Mouse (Mus musculus) T-helper 1 cell (primary cell): ENCODE data around the gene Nat8l.

Experiments
- in situ Hi-C: fragments of 300-600 bp; cut with MboI, MseI; formaldehyde crosslinking; loops from one replicate; pipeline ENCODE4 v1.15.1; 2025; ENCODE audit warnings: high pct_unique_total_duplicates

Gene Nat8l

GRCm38 (mm10) chr5:34002636-34003035, 6.9 kb downstream of the Nat8l start:
- in situ Hi-C loops, result no loop called here

GRCm38 (mm10) chr5:34004618-34005017, 8.8 kb downstream of the Nat8l start:
- in situ Hi-C loops, result no loop called here

GRCm38 (mm10) chr5:34006832-34007231, 11.0 kb downstream of the Nat8l start:
- in situ Hi-C loops, result no loop called here

- in situ Hi-C loops, result no loop called here
Measured at GRCm38 (mm10) chr5:34007392-34007941, 11.7 kb downstream of the Nat8l start.

GRCm38 (mm10) chr5:34014652-34015051, 18.9 kb downstream of the Nat8l start:
- in situ Hi-C loops, result loop anchor here (10.0 kb wide), 1 partner anchor 230 kb away; no protein-coding TSS in a partner anchor

- in situ Hi-C loops, result loop anchor here (10.0 kb wide), 1 partner anchor 226 kb away; no protein-coding TSS in a partner anchor
Measured at GRCm38 (mm10) chr5:34018968-34019367, 23.2 kb downstream of the Nat8l start.

- in situ Hi-C loops, result loop anchor here (5.0 kb wide), 1 partner anchor 1342 kb away; no protein-coding TSS in a partner anchor
Measured at GRCm38 (mm10) chr5:34030101-34030500, 34.3 kb downstream of the Nat8l start.

- in situ Hi-C loops, result loop anchor here (5.0 kb wide), 1 partner anchor 1341 kb away; no protein-coding TSS in a partner anchor
Measured at GRCm38 (mm10) chr5:34031022-34031421, 35.2 kb downstream of the Nat8l start.

- in situ Hi-C loops, result loop anchor here (5.0 kb wide), 1 partner anchor 1340 kb away; no protein-coding TSS in a partner anchor
Measured at GRCm38 (mm10) chr5:34032520-34032919, 36.7 kb downstream of the Nat8l start.
